In genomic region chr15:89118007-89118406, GRCm38 (mm10) we compare ENCODE assay signal across 11 mouse cellular contexts. TPM values are rescaled to one million over a fixed set of nuclear protein-coding genes. Genes with fewer than 3 reads are reported as not detected.
DNase-seq lines count a peak whose midpoint lies in the region; ATAC-seq and TF ChIP-seq lines count a peak whose summit lies in the region.
"Had no signal": no experiment of that assay in that cellular context is flagged by ENCODE, and none has a peak within 500 bp of the region (broad histone marks: within the 10 kb centered on the region; RNA-seq: fewer than 3 reads in every experiment).

No protein-coding gene starts in this region.

- no peak for TF ChIP-seq POLR2A in spleen, adult 2 months (IDR thresholded peaks at IDR 0.05; ENCODE audit: low read depth, low read length)

- H3K4me1 ChIP-seq in intestine, postnatal 0 days (replicated peaks; ENCODE audit: control insufficient read depth, insufficient read depth, low read length): peaks cover 5% of the 10 kb centered on the region; the same call in 1 of the 2 replicates
- peaks cover 17% of the 10 kb centered on the region for H3K4me1 ChIP-seq in intestine, embryonic 15.5 days (replicated peaks)
- peaks cover 7% of the 10 kb centered on the region; the same call in 1 of the 2 replicates for H3K4me1 ChIP-seq in spleen, adult 2 months (ENCODE audit: control insufficient read depth, insufficient read depth, insufficient read length)
- H3K4me1 ChIP-seq in stomach, postnatal 0 days (replicated peaks; ENCODE audit: control insufficient read depth, insufficient read depth): 0 out of 2 replicates have a peak, but pooled peaks cover 2% of the 10 kb centered on the region

- TF ChIP-seq CTCF in intestine, postnatal 0 days (IDR thresholded peaks at IDR 0.05; ENCODE audit: low read depth): peak; percentile 59
- peak; percentile 21; the same call in 1 of the 2 replicates for TF ChIP-seq CTCF in spleen, adult 2 months (IDR thresholded peaks at IDR 0.05; ENCODE audit: extremely low read depth, insufficient read depth, insufficient read length, insufficient replicate concordance)
- peak; percentile 62 for TF ChIP-seq CTCF in stomach, postnatal 0 days (IDR thresholded peaks at IDR 0.05; ENCODE audit: low read depth)

- no peak overlapping the region for H3K27ac ChIP-seq in intestine, postnatal 0 days (ENCODE audit: low read depth, low read length)
- H3K27ac ChIP-seq in intestine, embryonic 15.5 days: no peak overlapping the region
- H3K27ac ChIP-seq in spleen, adult 2 months (ENCODE audit: insufficient read depth, low read length): no peak overlapping the region
- H3K27ac ChIP-seq in stomach, postnatal 0 days (replicated peaks): no peak overlapping the region
- H3K27ac ChIP-seq: forebrain, embryonic 12.5 days; hindbrain, embryonic 13.5 days; limb, embryonic 12.5 days had no signal

- no peak overlapping the region for H3K4me2 ChIP-seq in intestine, postnatal 0 days (replicated peaks; ENCODE audit: low read depth)
- H3K4me2 ChIP-seq in intestine, embryonic 15.5 days (replicated peaks): no peak overlapping the region
- H3K4me2 ChIP-seq in stomach, postnatal 0 days (replicated peaks; ENCODE audit: low read depth): no peak overlapping the region
- H3K4me2 ChIP-seq: forebrain, embryonic 12.5 days; hindbrain, embryonic 13.5 days; limb, embryonic 12.5 days had no signal

- H3K9ac ChIP-seq in intestine, postnatal 0 days (ENCODE audit: low read depth, low read length): no peak overlapping the region
- H3K9ac ChIP-seq in intestine, embryonic 15.5 days: no peak overlapping the region
- no peak overlapping the region for H3K9ac ChIP-seq in stomach, postnatal 0 days (ENCODE audit: low read length)
- H3K9ac ChIP-seq: forebrain, embryonic 12.5 days; limb, embryonic 12.5 days had no signal

- H3K9me3 ChIP-seq in intestine, postnatal 0 days (ENCODE audit: control insufficient read depth): no peaks in the 10 kb centered on the region
- H3K9me3 ChIP-seq in intestine, embryonic 15.5 days: no peaks in the 10 kb centered on the region
- no peaks in the 10 kb centered on the region for H3K9me3 ChIP-seq in stomach, postnatal 0 days (ENCODE audit: control insufficient read depth, low read length)
- H3K9me3 ChIP-seq: forebrain, embryonic 12.5 days; hindbrain, embryonic 13.5 days; limb, embryonic 12.5 days had no signal

- no peak for ATAC-seq in intestine, postnatal 0 days
- no peak for ATAC-seq in intestine, embryonic 15.5 days
- ATAC-seq in activated CD4-positive, CD25-positive, alpha-beta regulatory T cell, adult 4 months: peak; percentile 55
- no peak for ATAC-seq in stomach, postnatal 0 days (ENCODE audit: low FRiP score, low TSS enrichment)
- no peak for ATAC-seq in monocyte, adult 5-6 weeks (replicated peaks; ENCODE audit: insufficient number of reproducible peaks, low FRiP score, low TSS enrichment, poor library complexity, severe bottlenecking)

- TF ChIP-seq EP300 in stomach, postnatal 0 days (optimal IDR thresholded peaks at IDR 0.05): no peak

- no peak overlapping the region for H3K4me3 ChIP-seq in intestine, postnatal 0 days (ENCODE audit: low read depth, low read length)
- H3K4me3 ChIP-seq in intestine, embryonic 15.5 days (replicated peaks): no peak overlapping the region
- no peak overlapping the region for H3K4me3 ChIP-seq in spleen, adult 2 months (ENCODE audit: extremely low read depth, insufficient read depth, insufficient read length)
- H3K4me3 ChIP-seq in stomach, postnatal 0 days (ENCODE audit: low read depth, low read length): no peak overlapping the region
- H3K4me3 ChIP-seq: forebrain, embryonic 12.5 days; hindbrain, embryonic 13.5 days; limb, embryonic 12.5 days had no signal

- peaks cover 36% of the 10 kb centered on the region for H3K36me3 ChIP-seq in intestine, postnatal 0 days (ENCODE audit: control insufficient read depth, insufficient read depth)
- peaks cover 27% of the 10 kb centered on the region; the same call in 1 of the 2 replicates for H3K36me3 ChIP-seq in intestine, embryonic 15.5 days
- H3K36me3 ChIP-seq in spleen, adult 2 months (ENCODE audit: control insufficient read depth, insufficient read depth, low read length): peaks cover 9% of the 10 kb centered on the region
- H3K36me3 ChIP-seq in stomach, postnatal 0 days (ENCODE audit: control insufficient read depth, insufficient read depth, low read length): peaks cover 5% of the 10 kb centered on the region; the same call in 1 of the 2 replicates

- H3K27me3 ChIP-seq in intestine, postnatal 0 days (replicated peaks; ENCODE audit: control insufficient read depth, insufficient read depth, low read length): no peaks in the 10 kb centered on the region
- H3K27me3 ChIP-seq in intestine, embryonic 15.5 days (replicated peaks): no peaks in the 10 kb centered on the region
- no peaks in the 10 kb centered on the region for H3K27me3 ChIP-seq in spleen, adult 2 months (ENCODE audit: control insufficient read depth, insufficient read depth, low read length)
- no peaks in the 10 kb centered on the region for H3K27me3 ChIP-seq in stomach, postnatal 0 days (ENCODE audit: control insufficient read depth, insufficient read depth, low read length)
- H3K27me3 ChIP-seq: forebrain, embryonic 12.5 days; hindbrain, embryonic 13.5 days; limb, embryonic 12.5 days had no signal

- DNase-seq in spleen, adult 2 months (ENCODE audit: low read depth in 1 of 2, low spot score in 2 of 2): peak; percentile 50 to 55
- no peak for DNase-seq in spleen, postnatal 14 days (ENCODE audit: low spot score in 2 of 2)
- DNase-seq in stomach, postnatal 0 days (ENCODE audit: low spot score): no peak
- DNase-seq: embryo, embryonic 11 days had no signal

RNA-seq across cellular contexts. Expression of gene Tubgcp6, which starts 4.9 kb away (rescaled TPM):
- polyA plus RNA-seq in intestine, postnatal 0 days (2015; fragmentation: Nextera tagmentation; extraction: Ambion mirVana): 3.6 and 4.2 TPM in 2 replicates
- polyA plus RNA-seq in intestine, embryonic 15.5 days (2015; fragmentation: Nextera tagmentation; extraction: Ambion mirVana): 10.5 and 12.6 TPM in 2 replicates
- polyA plus RNA-seq in spleen, adult 2 months (2012; rRNA removed): 38.4 and 45.1 TPM in 2 replicates
- 10 to 100 TPM; 12.6 to 13.2 TPM for polyA plus RNA-seq in activated CD4-positive, CD25-positive, alpha-beta regulatory T cell, adult 4 months (2017; shearing (Covaris generic))
- polyA plus RNA-seq in stomach, postnatal 0 days (2015; fragmentation: Nextera tagmentation; extraction: Ambion mirVana): 4.0 and 5.2 TPM in 2 replicates
- total RNA-seq in monocyte, adult 5-6 weeks (2017): 11.0 to 27.3 TPM (median 26.4 TPM) in 3 replicates

RNA-seq across cellular contexts. Expression of gene Hdac10, which starts 10.5 kb away (rescaled TPM):
- polyA plus RNA-seq in intestine, postnatal 0 days (2015; fragmentation: Nextera tagmentation; extraction: Ambion mirVana): 7.6 and 8.6 TPM in 2 replicates
- polyA plus RNA-seq in intestine, embryonic 15.5 days (2015; fragmentation: Nextera tagmentation; extraction: Ambion mirVana): 20.3 and 20.8 TPM in 2 replicates
- 76.2 and 86.8 TPM in 2 replicates for polyA plus RNA-seq in spleen, adult 2 months (2012; rRNA removed)
- polyA plus RNA-seq in activated CD4-positive, CD25-positive, alpha-beta regulatory T cell, adult 4 months (2017; shearing (Covaris generic)): 10 to 100 TPM; 14.3 to 16.1 TPM
- polyA plus RNA-seq in stomach, postnatal 0 days (2015; fragmentation: Nextera tagmentation; extraction: Ambion mirVana): 10.7 and 12.4 TPM in 2 replicates
- total RNA-seq in monocyte, adult 5-6 weeks (2017): 19.4 to 24.3 TPM (median 20.6 TPM) in 3 replicates

RNA-seq across cellular contexts. Expression of gene Mapk12, which starts 22.5 kb away (rescaled TPM):
- polyA plus RNA-seq in intestine, postnatal 0 days (2015; fragmentation: Nextera tagmentation; extraction: Ambion mirVana): 2.3 and 2.7 TPM in 2 replicates
- 3.6 and 4.2 TPM in 2 replicates for polyA plus RNA-seq in intestine, embryonic 15.5 days (2015; fragmentation: Nextera tagmentation; extraction: Ambion mirVana)
- polyA plus RNA-seq in spleen, adult 2 months (2012; rRNA removed): 3.7 and 3.9 TPM in 2 replicates
- 1 to 10 TPM; 1.1 to 2.1 TPM for polyA plus RNA-seq in activated CD4-positive, CD25-positive, alpha-beta regulatory T cell, adult 4 months (2017; shearing (Covaris generic))
- polyA plus RNA-seq in stomach, postnatal 0 days (2015; fragmentation: Nextera tagmentation; extraction: Ambion mirVana): 3.1 and 3.2 TPM in 2 replicates
- total RNA-seq in monocyte, adult 5-6 weeks (2017): 0.39 to 5.8 TPM (median 3.7 TPM) in 3 replicates

RNA-seq across cellular contexts. Expression of gene Selenoo, which starts 29.1 kb away (rescaled TPM):
- polyA plus RNA-seq in intestine, postnatal 0 days (2015; fragmentation: Nextera tagmentation; extraction: Ambion mirVana): 9.6 and 10.4 TPM in 2 replicates
- 15.9 and 17.6 TPM in 2 replicates for polyA plus RNA-seq in intestine, embryonic 15.5 days (2015; fragmentation: Nextera tagmentation; extraction: Ambion mirVana)
- polyA plus RNA-seq in spleen, adult 2 months (2012; rRNA removed): 27.7 and 41.4 TPM in 2 replicates
- 1 to 10 TPM; 8.8 to 9.1 TPM for polyA plus RNA-seq in activated CD4-positive, CD25-positive, alpha-beta regulatory T cell, adult 4 months (2017; shearing (Covaris generic))
- 14.3 and 16.3 TPM in 2 replicates for polyA plus RNA-seq in stomach, postnatal 0 days (2015; fragmentation: Nextera tagmentation; extraction: Ambion mirVana)
- 13.1 to 23.8 TPM (median 16.3 TPM) in 3 replicates for total RNA-seq in monocyte, adult 5-6 weeks (2017)

RNA-seq across cellular contexts. Expression of gene Mapk11, which starts 31.4 kb away (rescaled TPM):
- 1.6 and 1.9 TPM in 2 replicates for polyA plus RNA-seq in intestine, postnatal 0 days (2015; fragmentation: Nextera tagmentation; extraction: Ambion mirVana)
- 5.8 and 6.0 TPM in 2 replicates for polyA plus RNA-seq in intestine, embryonic 15.5 days (2015; fragmentation: Nextera tagmentation; extraction: Ambion mirVana)
- 29.0 and 35.1 TPM in 2 replicates for polyA plus RNA-seq in spleen, adult 2 months (2012; rRNA removed)
- 10 to 100 TPM; 21.2 to 22.5 TPM for polyA plus RNA-seq in activated CD4-positive, CD25-positive, alpha-beta regulatory T cell, adult 4 months (2017; shearing (Covaris generic))
- 1.8 and 2.1 TPM in 2 replicates for polyA plus RNA-seq in stomach, postnatal 0 days (2015; fragmentation: Nextera tagmentation; extraction: Ambion mirVana)
- 4.5 to 6.6 TPM (median 4.6 TPM) in 3 replicates for total RNA-seq in monocyte, adult 5-6 weeks (2017)

Comparison
In these comparisons a context has a peak if more than half of its experiments do, and no peak if none do; other contexts are left out.
1. DNase-seq: peak in spleen, adult 2 months (2 of 2); none in spleen, postnatal 14 days (0 of 2) and stomach, postnatal 0 days (single experiment).
2. Peak in every context shown above with its lines, with median percentiles within 50 percentile points of each other: CTCF ChIP-seq.